Mouse (Mus musculus) urinary bladder, adult 2 months (tissue): ENCODE results near the gene Prr7. TPM values are rescaled to one million over a fixed set of nuclear protein-coding genes. Genes with fewer than 3 reads are reported as not detected.

Source experiments
- DNase-seq: peaks from one replicate; pipeline ENCODE4 v3.0.0; 2022; ENCODE audit warnings: low spot score
- polyA plus RNA-seq: library from polyadenylated mRNA; depleted of rRNA; stranded (reverse); fragments of >200 nt; gene quantifications from 2 replicates; pipeline ENCODE4 v1.2.3, GENCODE M21; 2012

Prr7 gene
- polyA plus RNA-seq, 1 experiment = 3.5 TPM

DNA sequence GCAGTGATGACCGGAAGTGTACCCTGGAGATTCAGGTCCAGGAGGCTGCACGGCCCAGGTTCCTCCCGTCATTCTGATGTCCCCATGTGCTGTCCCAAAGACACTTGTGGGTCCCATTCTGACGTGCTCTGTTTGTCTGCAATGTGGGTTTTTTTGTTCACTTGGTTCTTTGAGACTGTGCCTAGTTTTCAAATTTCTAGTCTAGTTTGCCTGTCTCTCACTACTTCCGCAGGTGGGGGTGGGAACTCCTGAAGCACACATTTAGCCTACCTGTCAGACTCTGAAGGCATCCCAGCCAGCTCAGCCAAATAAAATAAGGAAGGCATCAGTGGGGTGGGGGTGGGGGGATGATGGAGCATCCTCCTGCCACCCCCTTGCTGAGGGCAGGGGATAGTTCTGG lies 15.9 kb upstream of the Prr7 start:
- DNase-seq = no peak

DNA sequence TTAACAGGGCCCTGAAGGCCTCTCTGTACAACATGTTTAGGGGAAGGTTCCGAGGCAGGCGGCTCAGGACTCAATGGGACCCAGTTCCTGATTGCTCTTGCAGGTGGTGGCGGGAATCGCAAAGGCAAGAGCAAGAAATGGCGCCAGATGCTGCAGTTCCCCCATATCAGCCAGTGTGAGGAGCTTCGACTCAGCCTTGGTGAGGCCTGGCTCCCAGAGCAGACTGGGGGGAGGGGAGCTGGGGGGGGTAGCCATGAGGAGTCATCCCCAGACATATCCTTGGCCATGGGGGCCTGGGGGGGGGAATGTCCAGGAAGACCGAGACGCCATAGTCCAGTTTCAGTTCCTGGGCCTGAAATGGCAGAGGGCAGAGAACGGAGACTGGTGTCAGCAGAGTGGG lies 14.9 kb upstream of the Prr7 start:
- no peak for DNase-seq

DNA sequence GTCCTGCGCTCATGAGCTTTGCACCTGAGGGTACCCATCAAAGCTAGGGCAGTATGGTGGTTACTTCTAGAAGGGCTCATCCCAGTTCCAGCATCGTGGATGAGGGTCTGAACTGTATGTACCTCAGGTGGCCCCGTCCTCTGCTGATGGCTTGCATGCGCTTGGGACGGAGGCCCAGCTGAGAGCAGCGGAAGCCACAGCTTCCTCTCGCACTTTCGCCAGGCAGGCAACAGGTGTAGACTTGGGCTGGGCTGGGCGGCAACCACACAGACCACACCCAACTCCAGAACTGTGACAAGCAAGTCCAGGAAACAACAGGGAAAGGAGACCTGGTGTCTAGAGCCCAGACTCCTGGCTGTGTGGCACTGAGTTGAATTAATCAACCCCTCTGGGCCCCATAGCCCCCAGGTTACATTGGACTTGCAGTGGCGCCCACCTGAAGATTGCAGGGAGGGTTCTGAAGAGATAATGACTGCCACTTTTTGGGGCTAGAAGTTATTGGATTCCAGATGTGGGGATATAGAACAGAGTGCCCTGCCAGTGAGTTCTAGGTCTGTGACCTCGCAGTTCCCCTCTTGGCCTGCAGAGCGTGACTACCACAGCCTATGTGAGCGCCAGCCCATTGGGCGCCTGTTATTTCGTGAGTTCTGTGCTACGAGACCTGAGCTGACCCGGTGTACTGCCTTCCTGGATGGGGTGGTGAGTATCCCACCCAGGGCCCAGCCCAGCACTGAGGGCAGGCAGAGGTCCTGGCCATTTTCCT lies 14.2 kb upstream of the Prr7 start:
- no peak for DNase-seq

DNA sequence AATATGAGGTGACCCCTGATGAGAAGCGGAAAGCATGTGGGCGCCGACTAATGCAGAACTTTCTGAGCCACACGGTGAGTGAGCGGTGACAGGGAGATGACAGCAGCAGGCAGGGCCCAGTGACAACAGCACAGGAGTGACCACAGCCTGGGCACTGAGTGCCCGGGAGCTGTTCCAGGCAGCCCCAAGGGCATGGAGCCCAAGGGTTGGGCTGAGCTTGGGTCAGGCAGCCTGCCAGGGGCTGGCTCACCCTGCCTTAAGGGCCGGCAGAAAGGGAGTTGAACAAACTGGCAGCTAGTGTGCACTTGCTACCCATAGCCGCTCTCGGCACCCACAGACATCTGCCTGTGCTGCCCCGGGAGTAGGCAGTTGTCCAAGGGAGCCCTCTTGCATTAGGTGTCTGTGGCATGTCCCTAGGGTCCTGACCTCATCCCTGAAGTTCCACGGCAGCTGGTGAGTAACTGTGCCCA lies 13.5 kb upstream of the Prr7 start:
- DNase-seq = no peak

DNA sequence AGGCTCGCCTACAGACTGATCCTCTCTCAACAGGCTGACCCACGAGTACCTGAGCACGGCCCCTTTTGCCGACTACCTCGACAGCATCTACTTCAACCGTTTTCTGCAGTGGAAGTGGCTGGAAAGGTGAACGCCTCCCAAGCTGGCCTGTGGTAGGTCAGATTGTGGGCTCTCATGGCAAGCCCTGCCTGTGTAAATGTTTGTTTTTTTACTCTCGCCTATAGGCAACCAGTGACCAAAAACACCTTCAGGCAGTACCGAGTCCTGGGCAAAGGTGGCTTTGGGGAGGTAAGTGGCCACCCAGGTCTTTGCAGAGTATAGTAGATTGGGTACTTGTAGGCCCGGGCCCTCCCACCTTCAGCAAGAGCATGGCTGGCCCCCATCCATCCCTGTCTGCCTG lies 12.8 kb upstream of the Prr7 start:
- no peak for DNase-seq

DNA sequence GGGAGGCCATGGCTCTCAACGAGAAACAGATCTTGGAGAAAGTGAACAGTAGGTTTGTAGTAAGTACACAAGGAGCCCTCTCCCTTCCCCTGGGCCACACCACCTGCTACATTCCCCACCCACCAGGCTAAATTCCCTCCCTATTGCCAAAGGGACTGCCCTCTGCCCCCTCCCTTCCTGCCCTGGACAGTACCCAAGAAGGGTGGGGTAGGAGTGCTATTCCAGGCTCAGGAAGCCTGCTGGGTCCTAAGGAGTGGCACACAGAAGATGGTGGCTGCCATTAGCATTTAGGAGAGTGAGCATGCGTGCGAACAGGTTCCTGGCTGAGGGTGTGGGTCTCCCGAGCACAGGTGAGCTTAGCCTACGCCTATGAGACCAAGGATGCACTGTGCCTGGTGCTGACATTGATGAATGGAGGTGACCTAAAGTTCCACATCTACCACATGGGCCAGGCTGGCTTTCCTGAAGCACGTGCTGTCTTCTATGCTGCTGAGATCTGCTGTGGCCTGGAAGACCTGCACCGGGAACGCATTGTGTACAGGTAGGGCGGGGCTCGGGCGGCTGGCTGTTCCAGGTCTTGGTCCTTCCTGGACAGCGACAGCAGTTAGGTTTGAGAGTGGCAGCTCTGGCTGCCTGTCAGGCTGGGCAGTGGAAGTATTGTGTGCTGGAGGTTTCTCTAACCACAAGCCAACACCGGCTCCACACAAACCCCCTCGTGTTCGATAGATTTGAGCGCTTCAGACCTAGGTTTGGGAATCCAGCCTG lies 12.1 kb upstream of the Prr7 start:
- no peak for DNase-seq

DNA sequence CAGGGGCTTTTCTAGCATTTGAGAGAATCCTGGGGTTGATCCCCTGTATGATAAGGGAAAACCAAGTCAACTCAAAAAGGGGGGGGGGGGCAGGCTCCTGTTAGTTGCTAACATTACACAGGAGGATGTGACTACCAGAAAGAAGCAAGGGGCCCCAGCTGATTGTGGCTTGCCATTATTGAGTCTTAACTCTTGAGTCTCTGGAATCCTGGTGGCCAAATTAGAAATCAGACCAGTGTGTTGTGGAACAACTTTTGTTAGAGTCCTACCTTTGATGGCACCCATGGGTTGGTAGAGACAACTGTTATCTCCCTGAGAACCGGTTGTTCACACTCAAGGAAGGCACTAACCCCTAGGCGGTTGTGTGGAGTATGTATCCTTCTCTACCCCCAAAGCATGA lies 1.1 kb upstream of the Prr7 start:
- DNase-seq = no peak

DNA sequence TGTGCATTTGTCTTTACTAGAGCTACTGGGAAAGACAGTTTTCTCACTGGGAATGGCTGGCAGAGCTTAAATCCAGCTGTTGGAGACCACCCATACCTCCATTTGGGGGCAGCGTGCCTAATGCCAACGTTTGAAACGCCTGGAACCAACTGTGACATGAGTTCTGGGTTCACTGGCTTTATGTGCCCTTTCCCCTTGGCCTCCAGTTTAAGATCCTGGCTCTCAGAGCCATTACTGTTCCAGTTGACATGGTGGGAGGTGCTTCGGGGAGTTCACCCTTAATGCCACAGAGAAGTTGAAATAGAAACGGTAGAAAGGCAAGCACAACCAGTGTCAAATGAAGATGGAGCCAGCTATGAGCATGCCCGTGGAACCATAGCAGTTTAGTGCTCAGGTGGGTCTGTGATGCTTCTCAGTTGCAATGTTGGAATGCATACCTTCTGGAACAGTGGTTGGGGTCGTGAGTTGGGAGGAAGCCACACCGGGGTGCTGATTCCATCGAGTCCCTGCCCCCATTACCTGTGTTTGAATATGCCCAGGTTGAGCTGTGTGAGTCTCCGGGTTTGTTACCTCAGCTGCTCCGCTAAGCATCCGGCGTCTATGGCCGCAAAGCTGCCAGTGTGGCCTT lies 554 bp upstream of the Prr7 start:
- DNase-seq = no peak

DNA sequence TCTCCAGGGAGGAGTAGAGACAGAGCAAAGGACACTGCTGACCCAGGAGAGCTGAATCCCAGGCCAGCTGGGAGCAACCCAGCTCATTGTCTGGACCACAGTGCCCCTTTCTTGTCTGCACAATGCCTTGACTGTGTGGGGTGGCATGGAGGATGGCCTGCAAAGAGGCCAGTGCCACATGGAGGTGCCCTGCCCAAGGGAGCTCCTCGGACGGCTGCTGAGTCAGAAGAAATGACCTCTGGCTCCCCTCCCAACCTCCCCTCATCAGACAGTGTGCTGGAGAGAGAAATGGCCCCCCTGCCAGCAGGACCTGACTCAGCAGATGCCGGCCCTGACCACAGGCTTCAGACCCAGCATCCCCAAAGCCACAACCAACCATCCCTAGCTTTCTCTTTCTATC lies 1.1 kb downstream of the Prr7 start:
- no peak for DNase-seq

DNA sequence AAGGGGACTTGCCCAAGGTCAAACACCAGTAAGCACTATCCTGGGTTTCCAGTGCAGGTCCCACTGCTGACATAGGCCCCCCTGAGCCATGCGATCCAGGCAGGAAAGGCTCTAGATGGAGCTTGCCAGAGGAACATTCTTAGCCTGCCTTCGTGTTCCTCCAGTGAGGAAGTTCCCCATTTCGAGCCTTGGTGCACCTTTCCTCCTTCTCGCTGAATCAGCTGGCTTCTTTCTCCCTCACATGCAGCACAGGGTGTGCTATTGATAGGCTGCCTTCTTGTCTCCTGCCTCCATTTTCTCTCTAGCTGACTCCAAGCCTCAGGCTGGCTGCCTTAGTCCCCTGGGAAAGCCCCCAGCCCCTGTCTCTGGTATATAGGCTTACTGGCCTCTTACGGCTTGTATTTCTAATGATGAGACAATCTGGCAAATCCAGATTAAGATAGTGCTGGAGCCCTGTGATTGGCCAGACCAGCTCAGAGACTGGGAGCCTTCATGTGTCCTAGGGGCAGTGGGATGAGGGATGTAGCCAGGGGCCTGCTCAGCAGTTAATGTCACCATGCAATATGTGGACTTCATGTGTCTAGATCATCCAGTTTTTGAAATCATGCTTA lies 1.9 kb downstream of the Prr7 start:
- no peak for DNase-seq

DNA sequence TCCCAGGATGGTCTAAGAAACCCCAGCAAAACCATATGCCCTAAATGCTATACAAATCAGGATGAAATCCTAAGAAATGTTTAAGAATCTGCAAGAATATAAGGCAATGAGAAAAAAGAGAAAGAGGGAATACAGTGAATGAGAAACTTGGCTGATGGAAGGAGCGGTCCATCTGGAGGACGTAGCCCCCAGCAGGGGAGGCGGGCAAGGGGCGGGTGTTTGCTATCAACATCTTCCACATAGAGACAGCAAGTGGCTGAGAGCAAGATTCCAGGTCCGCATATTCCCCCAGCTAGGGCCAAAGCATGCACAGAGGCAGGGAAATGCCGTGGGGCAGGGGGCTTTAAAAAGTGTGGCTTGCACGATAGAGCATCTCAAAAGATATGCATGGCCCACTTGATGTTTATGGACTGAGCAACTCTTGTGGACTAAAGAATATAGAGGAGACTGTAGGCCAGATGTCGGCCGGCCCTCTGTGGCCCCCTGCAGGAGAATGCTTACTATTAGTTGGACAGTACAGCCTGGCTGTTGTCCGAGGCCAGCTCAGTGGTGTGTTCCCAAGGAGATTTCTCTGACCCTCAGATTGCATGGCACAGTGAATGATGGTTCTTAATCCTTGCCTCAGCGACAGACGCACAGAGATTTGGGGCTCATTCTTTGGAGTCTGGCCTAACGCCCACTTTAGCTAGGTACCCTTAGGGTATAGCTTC lies 4.9 kb downstream of the Prr7 start:
- no peak for DNase-seq

DNA sequence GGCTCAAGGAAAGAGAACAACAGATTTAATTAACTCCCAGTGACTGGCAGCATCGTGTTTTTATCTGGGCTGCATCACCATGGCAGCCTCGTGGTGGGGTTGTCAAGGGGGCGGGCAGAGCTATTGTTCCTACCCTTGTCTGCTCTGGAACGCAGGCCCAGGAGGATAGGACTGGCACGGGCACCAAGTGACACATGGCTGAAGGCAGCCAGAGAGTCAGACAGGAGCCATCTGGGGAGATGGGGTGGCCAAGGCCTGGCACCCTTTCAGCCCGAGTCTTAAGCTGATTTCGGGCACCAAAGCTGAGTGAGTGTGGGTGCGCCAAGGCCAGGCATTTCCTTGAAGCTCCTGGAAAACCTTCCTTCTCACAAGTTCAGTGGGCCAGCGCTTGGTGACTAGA lies 6.3 kb downstream of the Prr7 start:
- DNase-seq = no peak

DNA sequence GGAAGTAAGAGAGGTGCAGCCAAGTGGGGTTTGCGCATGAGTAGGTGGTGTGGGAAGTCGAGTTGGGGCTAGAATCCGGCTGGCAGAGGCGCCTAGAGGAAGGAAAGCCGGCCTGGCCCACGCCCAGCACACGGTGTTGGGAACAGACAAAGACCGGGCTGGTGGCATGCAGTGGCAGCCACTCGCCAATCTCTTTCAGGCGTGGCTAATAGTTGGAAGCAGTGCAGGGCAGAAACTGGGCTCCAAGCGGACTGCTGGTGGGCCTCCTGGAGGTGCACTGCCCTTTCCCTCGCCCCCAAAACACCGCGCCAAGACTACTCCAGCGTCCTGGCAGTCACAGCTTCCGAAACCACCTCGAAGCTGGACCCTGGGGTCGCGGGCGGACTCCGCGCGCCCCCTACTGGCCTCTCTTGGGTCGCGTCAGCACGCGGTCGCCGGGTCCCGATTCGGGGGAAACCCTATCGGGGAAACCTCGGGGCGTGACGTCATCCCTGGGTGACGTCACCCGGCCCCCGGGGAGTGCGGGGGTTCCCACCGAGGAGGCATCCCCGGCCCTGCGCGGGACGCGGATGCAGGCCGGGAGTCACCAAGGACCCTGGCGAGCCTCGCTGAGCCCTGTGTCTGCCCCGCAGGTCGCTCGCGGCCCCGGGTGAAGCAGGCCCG lies 7.2 kb downstream of the Prr7 start:
- DNase-seq = peak; percentile 80

DNA sequence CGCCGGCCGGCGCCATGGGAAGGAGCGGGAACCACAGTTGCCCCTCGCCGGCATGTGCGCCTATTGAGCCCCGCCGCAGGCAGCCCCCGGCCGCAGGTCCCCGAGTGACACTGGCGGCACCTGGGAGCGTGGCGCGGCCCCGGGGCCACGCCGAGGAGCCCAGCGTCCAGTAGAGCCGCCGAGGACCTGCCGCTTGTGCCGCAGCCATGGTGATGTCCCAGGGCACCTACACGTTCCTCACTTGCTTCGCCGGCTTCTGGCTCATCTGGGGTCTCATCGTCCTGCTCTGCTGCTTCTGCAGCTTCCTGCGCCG lies 7.7 kb downstream of the Prr7 start:
- no peak for DNase-seq

DNA sequence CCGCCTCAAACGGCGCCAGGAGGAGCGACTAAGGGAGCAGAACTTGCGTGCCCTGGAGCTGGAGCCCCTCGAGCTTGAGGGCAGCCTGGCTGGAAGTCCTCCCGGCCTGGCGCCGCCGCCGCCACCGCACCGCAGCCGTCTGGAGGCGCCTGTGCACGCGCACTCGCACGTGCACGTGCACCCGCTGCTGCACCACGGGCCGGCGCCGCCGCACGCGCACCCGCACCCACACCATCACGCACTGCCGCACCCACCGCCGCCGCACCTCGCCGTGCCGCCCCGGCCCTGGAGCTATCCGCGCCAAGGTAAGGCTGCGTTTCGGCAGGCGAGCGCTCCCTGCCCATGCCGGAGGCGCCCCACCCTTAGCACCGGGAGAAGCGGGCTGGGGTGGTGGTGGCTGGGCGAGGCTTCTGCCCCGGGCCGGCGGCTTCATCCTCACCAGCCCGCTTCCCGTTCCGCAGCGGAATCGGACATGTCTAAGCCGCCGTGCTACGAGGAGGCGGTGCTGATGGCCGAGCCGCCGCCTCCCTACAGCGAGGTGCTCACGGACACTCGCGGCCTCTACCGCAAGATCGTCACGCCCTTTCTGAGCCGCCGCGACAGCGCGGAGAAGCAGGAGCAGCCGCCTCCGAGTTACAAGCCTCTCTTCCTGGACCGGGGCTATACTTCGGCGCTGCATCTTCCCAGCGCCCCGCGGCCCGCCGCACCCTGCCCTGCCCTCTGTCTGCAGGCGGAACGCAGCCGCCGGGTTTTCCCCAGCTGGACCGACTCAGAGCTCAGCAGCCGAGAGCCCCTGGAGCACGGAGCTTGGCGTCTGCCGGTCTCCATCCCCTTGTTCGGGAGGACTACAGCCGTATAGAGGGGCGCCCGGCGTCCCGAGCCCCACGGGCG lies 8.3 kb downstream of the Prr7 start:
- peak; percentile 48 for DNase-seq

DNA sequence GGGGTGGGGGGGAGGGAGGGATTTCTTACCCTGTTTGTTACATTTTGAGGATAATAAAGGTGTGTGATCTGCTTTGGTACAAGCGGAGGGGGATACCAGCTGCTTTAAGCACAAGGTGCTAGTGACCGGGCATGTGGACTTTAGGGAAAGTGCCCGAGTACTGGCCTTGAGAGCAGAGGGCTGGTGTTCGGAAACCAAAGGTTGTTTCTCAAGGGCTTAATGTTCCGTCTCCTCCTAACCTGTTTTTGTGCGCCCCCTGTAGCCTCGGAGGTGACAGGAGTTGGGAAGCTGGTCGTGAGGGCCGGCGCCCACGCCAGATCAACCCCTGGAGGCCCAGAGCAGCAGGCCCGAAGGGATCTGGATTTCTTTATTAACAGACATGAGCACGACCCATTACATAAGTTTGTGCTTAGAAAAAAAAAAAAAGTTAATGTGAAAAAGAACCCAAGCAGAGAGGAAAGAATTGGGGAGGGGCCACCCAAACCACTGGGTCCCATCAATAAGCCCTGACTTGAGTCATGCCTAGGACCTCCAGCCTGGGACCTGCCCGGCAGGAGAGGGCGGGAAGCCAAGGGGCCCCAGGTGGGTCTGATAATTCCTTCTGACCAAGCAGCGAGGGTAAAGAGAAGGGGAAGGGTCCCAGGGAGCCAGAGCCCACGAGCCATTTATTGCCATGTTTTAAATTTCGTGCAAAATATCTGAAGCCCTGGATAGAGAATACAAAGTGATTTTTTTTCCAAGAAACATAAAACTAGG lies 9.2 kb downstream of the Prr7 start:
- DNase-seq = no peak

DNA sequence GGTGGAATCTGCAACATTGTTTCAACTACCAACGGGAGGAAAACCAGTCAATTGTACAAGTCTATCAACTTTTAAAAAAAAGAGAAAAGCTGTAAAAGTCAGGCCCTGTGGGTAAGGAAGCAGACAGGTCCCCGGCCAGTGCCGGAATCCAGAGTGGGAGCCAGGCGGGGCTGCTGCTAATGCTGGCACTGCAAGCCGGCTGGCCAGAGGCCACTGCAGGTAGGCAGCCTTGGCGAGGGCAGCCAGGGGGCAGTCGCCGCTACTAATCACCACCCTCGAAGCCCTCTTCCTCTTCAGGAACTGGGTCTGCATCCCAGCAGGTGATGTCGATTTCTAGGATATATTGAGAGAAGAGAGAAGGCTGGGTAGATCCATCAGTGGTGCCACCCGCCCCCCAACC lies 9.9 kb downstream of the Prr7 start:
- DNase-seq = no peak

DNA sequence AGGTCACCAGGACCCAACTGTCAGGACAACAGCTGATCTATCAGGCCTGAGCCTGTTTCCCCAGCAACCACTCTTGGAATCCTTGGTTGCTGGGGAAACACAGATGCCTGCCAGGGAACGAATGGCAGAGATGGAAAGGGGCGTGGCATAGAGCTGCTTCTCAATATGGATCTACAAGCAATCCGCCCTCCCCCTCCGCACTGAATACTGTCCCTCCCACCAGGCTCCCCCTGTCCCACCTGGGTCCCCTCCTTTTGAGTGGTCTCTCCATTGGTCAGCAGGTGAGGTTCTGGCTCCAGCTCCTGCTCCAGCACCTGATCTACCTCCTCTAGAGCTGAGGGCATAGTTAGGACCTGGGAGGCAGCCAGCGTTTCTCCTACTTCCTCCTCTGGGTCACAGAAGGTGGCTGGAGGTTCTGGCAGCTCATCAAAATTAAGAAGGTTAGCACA lies 10.6 kb downstream of the Prr7 start:
- DNase-seq = no peak

DNA sequence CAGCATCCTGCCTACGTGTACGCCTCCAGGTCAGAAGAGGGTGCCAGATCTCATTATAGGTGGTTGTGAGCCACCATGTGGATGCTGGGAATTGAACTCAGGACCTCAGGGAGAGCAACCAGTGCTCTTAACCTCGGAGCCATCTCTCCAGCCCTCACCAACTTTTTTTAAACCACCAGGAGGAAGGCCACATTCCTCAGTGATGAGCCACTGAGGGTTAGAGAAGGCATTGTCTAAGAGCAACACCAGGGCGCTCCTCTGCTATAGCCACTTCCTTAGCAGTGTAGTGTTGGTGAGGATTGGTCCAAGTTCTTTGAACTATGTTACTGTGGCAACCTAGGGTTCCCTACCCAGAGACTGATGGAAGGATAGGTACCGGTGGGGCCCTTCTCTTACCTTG lies 11.7 kb downstream of the Prr7 start:
- no peak for DNase-seq

DNA sequence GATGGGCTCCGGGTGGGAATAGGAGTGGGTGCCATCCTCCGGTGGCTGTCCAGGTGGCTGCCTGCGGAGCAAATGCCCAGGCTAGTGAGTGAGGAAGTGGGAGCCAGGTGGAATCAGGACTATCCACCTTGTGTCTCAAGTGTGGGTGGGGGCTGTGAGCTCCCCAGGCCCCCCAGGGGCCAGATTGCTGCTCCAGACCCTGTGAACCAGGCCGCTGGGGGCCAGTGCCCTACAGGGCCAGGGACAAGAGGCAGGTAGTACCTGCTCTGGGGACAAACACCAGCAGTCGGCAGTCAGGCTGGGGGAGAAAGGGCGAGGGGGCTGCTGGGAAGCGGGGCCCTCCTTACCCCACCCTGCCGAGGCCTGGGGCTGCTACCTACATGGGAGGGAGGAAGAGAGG lies 12.2 kb downstream of the Prr7 start:
- no peak for DNase-seq
